ENCODE assay signal across 10 mouse cellular contexts in the genomic region with DNA sequence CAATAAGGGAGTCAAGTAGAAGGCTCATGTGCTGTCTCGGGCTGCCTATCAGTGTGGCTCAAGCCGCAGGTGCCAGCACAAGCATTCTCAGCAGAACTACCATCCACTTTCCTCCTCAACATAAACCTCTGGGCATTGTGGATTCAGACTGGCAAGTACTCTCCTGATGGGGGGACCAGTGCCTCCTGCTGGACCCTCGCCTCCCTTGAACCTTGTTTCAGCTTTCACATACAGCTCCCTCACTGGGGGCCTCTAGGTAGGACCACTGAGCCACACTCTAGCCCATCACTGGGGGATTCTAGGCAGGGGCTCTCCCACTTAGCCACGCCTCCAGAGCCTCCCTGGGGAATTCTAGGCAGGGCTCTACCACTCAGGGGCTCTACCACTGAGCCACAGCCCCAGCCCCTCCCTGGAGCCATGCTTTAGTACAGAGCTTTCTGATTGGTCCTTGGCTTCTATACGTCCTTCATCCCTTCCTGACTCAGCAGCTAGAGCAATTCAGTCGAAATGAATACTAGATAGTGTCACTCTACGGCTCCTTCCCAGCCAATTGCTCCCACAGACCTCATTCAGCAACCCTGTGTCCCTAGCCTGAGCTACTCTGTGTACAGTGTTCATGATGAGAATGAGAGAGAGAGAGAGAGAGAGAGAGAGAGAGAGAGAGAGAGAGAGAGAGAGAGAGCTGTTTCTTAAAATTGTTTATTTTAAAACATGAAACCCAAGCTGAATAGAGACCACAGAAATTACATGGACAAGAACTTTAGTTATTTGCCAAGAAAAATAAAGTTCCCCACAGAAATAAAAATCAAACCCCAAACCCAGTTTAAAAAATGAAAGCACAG. TPM values are rescaled to one million over a fixed set of nuclear protein-coding genes. Genes with fewer than 3 reads are reported as not detected.
DNase-seq lines count a peak whose midpoint lies in the region; ATAC-seq and TF ChIP-seq lines count a peak whose summit lies in the region.
"Had no signal": no experiment of that assay in that cellular context is flagged by ENCODE, and none has a peak within 500 bp of the region (broad histone marks: within the 10 kb centered on the region; RNA-seq: fewer than 3 reads in every experiment).

No protein-coding gene starts in this region.

- H3K27ac ChIP-seq in forebrain, embryonic 16.5 days (ENCODE audit: low read length), result peak overlapping the region; percentile 21; the same call in 1 of the 2 replicates
- H3K27ac ChIP-seq in midbrain, embryonic 15.5 days, result peak overlapping the region; percentile 51; the same call in 1 of the 2 replicates
- H3K27ac ChIP-seq: gastrocnemius, adult 2 months had no signal

- WGBS in forebrain, embryonic 16.5 days, result 39% methylated on average over 7 of the region's 7 CpGs
- WGBS in midbrain, embryonic 15.5 days, result 50% methylated on average over 7 of the region's 7 CpGs

- peak; percentile 16 for ATAC-seq in forebrain, embryonic 16.5 days
- peak; percentile 19; the same call in 1 of the 2 replicates for ATAC-seq in midbrain, embryonic 15.5 days (replicated peaks)

- no peaks in the 10 kb centered on the region for H3K9me3 ChIP-seq in forebrain, embryonic 16.5 days (ENCODE audit: control insufficient read depth, low read length)
- H3K9me3 ChIP-seq in midbrain, embryonic 15.5 days, result no peaks in the 10 kb centered on the region
- H3K9me3 ChIP-seq: G1E had no signal

- peak; percentile 29 for DNase-seq in kidney, postnatal 10 days
- DNase-seq in kidney, postnatal 25 days, result no peak
- DNase-seq in brain, embryonic 14.5 days (ENCODE audit: low read depth), result peak; percentile 49
- no peak for DNase-seq in gastrocnemius, adult 18-20 months (ENCODE audit: low spot score)
- no peak for DNase-seq in spleen, postnatal 36 days (ENCODE audit: low spot score in 2 of 2)
- no peak for DNase-seq in thymus, postnatal 36 days

- H3K36me3 ChIP-seq in forebrain, embryonic 16.5 days (ENCODE audit: control insufficient read depth, insufficient read depth), result peaks cover 24% of the 10 kb centered on the region
- H3K36me3 ChIP-seq in midbrain, embryonic 15.5 days (replicated peaks), result peaks cover 25% of the 10 kb centered on the region

- no peaks in the 10 kb centered on the region for H3K27me3 ChIP-seq in forebrain, embryonic 16.5 days (replicated peaks; ENCODE audit: control insufficient read depth, insufficient read depth, low read length)
- no peaks in the 10 kb centered on the region for H3K27me3 ChIP-seq in midbrain, embryonic 15.5 days (replicated peaks)

- H3K4me2 ChIP-seq in forebrain, embryonic 16.5 days (ENCODE audit: low read length), result no peak overlapping the region
- no peak overlapping the region for H3K4me2 ChIP-seq in midbrain, embryonic 15.5 days

- peak; percentile 26; the same call in 1 of the 2 replicates for TF ChIP-seq CTCF in brain, embryonic 14.5 days (IDR thresholded peaks at IDR 0.05; ENCODE audit: borderline replicate concordance, extremely low read depth, insufficient read depth, insufficient read length)

- TF ChIP-seq POLR2A in brain, embryonic 14.5 days (IDR thresholded peaks at IDR 0.05; ENCODE audit: borderline replicate concordance, extremely low read depth, insufficient read depth, insufficient read length, poor library complexity, severe bottlenecking), result no peak

- no peak overlapping the region for H3K4me3 ChIP-seq in forebrain, embryonic 16.5 days (replicated peaks; ENCODE audit: low read length)
- no peak overlapping the region for H3K4me3 ChIP-seq in midbrain, embryonic 15.5 days
- H3K4me3 ChIP-seq: gastrocnemius, adult 2 months had no signal

- no peak overlapping the region for H3K9ac ChIP-seq in forebrain, embryonic 16.5 days (replicated peaks; ENCODE audit: low read depth, low read length)
- H3K9ac ChIP-seq in midbrain, embryonic 15.5 days, result no peak overlapping the region

- H3K4me1 ChIP-seq in forebrain, embryonic 16.5 days (replicated peaks; ENCODE audit: control insufficient read depth, insufficient read depth, low read length), result peaks cover 3% of the 10 kb centered on the region; the same call in 1 of the 2 replicates
- H3K4me1 ChIP-seq in midbrain, embryonic 15.5 days, result peaks cover 16% of the 10 kb centered on the region

RNA-seq across cellular contexts. Expression of gene Lfng, which starts 13.0 kb away (rescaled TPM):
- polyA plus RNA-seq in brain, embryonic 14.5 days (2012; rRNA removed), result 55.8 and 73.4 TPM in 2 replicates
- polyA plus RNA-seq in forebrain, embryonic 16.5 days (2015; fragmentation: Nextera tagmentation; extraction: Ambion mirVana), result 23.3 and 25.6 TPM in 2 replicates
- polyA plus RNA-seq in midbrain, embryonic 15.5 days (2015; fragmentation: Nextera tagmentation; extraction: Ambion mirVana), result 20.4 and 21.8 TPM in 2 replicates
- 1 to 10 TPM; 3.3 to 3.5 TPM for total RNA-seq in gastrocnemius, adult 18-20 months (2021)

RNA-seq across cellular contexts. Expression of gene Ttyh3, which starts 28.7 kb away (rescaled TPM):
- 164 and 280 TPM in 2 replicates for polyA plus RNA-seq in brain, embryonic 14.5 days (2012; rRNA removed)
- 68.7 and 68.9 TPM in 2 replicates for polyA plus RNA-seq in forebrain, embryonic 16.5 days (2015; fragmentation: Nextera tagmentation; extraction: Ambion mirVana)
- 80.3 and 84.2 TPM in 2 replicates for polyA plus RNA-seq in midbrain, embryonic 15.5 days (2015; fragmentation: Nextera tagmentation; extraction: Ambion mirVana)
- total RNA-seq in gastrocnemius, adult 18-20 months (2021), result 1 to 10 TPM; 4.1 to 5.4 TPM

RNA-seq across cellular contexts. Expression of gene Grifin, which starts 55.2 kb away (rescaled TPM):
- polyA plus RNA-seq in brain, embryonic 14.5 days (2012; rRNA removed), result 0.26 and 0.32 TPM in 2 replicates
- not detected in 2 replicates for polyA plus RNA-seq in forebrain, embryonic 16.5 days (2015; fragmentation: Nextera tagmentation; extraction: Ambion mirVana)
- 0.41 TPM in 1 of 2 replicates, not detected in the other for polyA plus RNA-seq in midbrain, embryonic 15.5 days (2015; fragmentation: Nextera tagmentation; extraction: Ambion mirVana)
- not detected for total RNA-seq in gastrocnemius, adult 18-20 months (2021)
- total RNA-seq: G1E; gastrocnemius, adult 2 months had no signal
- polyA plus RNA-seq: G1E had no signal

Comparison
In these comparisons a context has a peak if more than half of its experiments do, and no peak if none do; other contexts are left out.
1. DNase-seq: peak in kidney, postnatal 10 days (single experiment) and brain, embryonic 14.5 days (single experiment); none in kidney, postnatal 25 days (0 of 2), gastrocnemius, adult 18-20 months (single experiment), spleen, postnatal 36 days (0 of 2) and thymus, postnatal 36 days (0 of 2).